Mouse (Mus musculus) gastrocnemius, postnatal 14 days (tissue): Measurements from ENCODE around the gene Psmb10. TPM values are rescaled to one million over a fixed set of nuclear protein-coding genes. Genes with fewer than 3 reads are reported as not detected.

Experiments used
- DNase-seq: peaks from one replicate; pipeline ENCODE4 v3.0.0; 2021; ENCODE audit warnings: mixed read lengths
- intact Hi-C: fragments of 180-260 bp; cut with DNase I; formaldehyde crosslinking; loops from one replicate; pipeline ENCODE4 v1.15.1; 2025; ENCODE audit warnings: low total_unique reads
- total RNA-seq, 2 experiments: library from RNA; stranded (reverse); gene quantifications; 2 replicates each; pipeline ENCODE4 v1.2.3; 2021

Gene Psmb10
- total RNA-seq, 2 experiments from 2014 or later = 19.3 to 20.9 TPM

DNA sequence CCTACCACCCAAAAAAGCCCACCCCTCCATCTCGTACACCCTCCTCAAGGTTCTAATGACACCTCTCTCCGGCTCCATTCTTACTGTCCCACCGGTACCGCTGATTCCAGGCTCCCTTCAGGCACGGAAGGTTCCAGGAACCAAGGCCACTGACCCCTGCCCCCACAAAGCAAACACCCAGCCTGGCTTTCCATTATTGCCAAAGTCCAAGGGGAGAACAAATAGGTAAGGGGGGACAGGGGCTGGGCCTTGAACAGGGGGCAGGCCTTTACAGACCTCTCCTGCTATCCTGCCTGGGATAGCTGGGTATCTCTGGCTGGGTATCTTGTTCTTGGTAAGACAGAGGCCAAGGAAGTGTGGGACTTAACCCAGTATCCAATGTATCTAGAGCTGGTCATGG, 4.3 kb upstream of the Psmb10 start:
- intact Hi-C loops = no loop called here
- DNase-seq = no peak

DNA sequence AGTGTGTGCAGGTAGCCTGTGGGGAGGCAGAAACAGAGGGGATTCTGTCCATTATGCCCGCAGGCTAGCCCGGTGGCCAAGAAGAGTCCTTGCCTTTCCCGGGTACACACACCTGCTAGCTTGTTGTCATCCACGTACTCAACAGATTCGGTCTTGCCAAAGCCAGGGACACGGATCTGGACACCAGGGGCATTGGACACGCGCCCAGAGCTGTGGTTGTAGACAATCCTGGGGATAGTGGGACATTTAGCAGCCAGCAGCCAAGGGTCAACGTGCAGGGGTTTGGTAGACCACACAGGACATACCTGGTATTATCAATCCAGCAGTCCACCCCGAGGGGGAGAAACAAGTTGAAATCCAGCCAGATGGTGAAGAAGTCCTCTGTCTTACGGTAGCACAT, 3.8 kb upstream of the Psmb10 start:
- intact Hi-C loops = no loop called here
- no peak for DNase-seq

DNA sequence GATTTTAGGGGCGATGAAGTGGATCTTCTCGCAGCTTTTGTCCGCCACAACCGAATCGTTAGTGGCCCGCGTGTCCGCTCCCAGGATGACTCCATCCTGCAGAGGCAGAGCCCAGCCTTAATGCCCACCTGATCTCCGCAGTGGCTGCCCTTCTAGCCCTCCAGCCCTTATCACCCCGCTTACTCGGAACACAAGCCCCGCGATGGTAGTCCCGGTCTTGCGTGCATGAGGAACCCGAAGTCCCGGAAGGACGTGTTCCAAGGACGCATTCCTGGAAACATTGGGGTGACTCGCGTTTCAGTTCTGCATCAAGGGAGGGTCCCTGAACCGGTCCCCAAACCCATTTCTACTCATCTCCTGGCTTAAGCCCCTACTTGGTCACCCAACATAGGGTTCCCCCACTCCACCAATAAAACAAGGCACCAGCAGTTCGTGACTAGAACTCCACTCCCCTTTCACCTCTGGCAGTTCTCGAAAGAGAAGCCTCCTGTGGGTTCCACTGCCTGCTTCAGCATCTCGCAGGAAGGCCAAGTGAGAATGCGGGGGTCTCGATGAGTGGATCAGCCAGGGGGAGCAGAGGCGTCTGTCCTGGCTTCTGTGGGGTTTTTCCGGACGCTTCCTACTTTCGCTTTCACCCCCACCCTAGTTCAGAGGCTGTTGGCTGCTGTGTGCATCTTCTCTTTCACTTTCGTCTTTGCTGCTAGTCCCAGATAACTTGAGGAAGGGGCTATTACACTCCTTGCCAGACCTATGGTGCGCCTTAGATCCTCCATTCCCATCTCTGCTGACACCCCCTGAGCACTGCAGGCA, 543 bp downstream of the Psmb10 start:
- intact Hi-C loops = no loop called here
- no peak for DNase-seq

DNA sequence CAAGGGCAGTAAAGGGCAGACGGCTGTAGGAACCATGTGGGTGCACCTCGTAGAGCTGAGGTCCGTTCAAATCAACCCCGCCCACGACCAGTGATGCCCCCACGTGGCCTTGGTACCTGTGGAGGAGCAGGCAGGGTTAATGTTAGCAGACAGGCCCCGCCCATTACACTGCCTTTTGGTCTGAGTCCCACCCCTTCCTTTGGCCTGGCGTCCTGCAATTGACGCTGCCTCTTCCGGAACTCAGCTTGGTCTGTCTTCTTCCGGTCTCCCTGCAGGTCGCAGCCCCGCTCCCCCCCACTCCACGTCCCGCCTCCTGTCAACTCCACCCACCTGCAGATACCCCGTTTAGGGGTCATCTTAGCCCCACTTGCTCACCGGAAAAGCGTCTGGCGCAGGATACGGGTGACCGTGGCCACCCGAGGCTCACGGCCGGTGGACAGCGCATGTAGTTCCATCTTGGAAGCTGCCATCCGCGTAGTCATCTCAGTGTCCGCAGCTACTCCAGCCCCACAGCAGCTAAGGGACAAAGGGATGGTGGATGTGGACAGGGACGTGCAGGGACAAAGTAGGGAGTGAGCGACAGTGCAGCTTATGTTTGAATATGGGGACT, 1.3 kb downstream of the Psmb10 start:
- intact Hi-C loops = no loop called here

DNA sequence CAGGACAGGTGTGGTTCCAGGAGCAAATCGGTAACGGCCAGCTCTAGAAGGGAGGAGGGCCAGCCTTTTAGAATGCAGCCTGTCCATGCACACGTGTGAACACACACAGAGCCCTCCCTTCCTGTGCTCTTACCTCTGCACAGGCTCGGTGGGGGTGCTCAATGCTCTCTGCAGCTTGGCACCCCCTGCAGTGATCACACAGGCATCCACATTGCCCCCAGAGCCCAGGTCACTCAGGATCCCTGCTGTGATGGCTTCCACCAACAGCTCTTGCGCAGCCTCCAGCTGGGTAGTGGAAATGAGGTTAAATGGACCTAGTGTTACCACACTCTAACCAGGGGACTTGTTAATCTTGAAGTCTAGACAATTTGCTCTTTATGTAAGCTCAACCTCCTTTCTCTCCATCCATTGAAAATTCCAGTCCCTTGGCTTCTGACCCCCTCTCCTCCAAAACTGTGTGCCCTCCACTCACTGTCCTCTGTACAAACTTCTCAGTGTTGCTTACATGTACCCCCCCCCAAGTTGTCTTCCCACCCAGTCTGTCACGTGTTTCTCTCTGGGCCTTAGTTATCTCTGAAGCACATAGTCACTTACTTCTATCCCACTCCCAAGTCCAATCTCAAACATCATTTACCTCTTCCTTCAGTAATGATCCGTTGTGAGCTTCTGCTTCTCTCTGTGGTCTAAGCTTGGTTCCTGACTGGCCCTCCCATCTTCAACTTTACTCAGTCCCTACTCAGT, 2.2 kb downstream of the Psmb10 start:
- intact Hi-C loops = no loop called here
- no peak for DNase-seq

More for the DNA sequence above, 1.3 kb downstream of the Psmb10 start:
- DNase-seq = peak; percentile 89

DNA sequence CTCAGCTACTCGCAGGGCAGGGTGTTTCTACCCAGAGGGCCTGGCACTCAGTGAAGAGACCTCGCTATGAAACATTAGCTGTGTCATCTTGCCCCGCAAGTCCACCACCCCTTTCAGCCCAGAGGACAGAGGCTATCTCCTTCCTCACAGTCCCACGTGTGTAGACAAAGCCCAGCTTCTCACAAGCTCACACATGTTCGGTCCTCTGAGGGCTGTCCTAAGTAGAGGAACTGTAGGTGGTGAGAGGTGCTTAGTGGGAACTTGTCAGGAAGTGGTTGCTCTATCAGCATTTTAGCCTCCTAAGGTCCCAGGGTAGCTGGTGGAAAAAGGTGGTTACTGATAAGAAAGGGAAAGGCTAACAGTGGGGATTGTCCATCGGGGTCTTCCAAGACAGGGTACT, 3.1 kb downstream of the Psmb10 start:
- intact Hi-C loops = no loop called here

DNA sequence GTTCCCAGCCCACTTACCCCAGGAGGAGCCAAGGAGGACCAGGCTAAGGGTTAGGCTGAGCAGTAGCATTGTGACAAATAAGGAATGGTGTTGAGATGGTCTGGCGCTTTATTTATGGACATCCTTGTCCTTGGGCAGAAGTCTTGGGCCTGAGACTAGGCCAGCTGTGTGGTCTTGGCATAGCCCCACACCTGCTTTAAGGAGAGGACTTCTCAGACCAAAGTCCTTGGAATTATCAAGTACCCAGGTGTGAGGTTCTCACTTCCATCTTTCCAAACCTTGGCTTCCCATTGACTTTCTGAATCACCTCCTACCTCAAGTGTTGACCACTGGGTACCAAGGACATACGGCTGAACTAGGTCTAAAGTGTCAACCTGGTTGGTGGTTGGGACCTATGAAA, 4.5 kb downstream of the Psmb10 start, which contains the start of gene Ctrl:
TSS of gene Ctrl (minus strand) at position 101 of the 400 bp plus-strand sequence.
- intact Hi-C loops = loop anchor here (5.0 kb wide), 1 partner anchor 96 kb away; no protein-coding TSS in a partner anchor
- no peak for DNase-seq

More for the DNA sequence above, 3.1 kb downstream of the Psmb10 start:
- no peak for DNase-seq

DNA sequence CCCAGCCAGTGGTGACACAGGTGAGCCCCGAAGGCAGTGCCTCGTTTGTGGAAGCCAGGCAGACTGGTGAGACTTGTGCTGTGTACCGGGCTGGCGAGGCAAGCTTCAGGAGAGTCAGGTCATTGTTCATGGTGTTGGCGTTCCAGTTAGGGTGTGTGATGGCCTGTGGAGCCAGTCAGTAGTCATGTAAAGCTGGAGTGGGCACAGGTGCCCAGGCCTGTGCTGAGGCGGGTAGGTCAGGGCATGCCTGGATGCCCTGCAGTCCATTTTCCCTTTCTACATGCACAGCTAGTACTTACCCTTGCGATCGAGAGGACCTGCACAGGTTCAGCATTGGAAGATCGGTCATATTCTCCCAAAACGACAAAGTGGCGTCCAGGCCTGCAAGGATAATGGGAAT, 5.7 kb downstream of the Psmb10 start:
- intact Hi-C loops = loop anchor here (5.0 kb wide), 1 partner anchor 95 kb away; no protein-coding TSS in a partner anchor

DNA sequence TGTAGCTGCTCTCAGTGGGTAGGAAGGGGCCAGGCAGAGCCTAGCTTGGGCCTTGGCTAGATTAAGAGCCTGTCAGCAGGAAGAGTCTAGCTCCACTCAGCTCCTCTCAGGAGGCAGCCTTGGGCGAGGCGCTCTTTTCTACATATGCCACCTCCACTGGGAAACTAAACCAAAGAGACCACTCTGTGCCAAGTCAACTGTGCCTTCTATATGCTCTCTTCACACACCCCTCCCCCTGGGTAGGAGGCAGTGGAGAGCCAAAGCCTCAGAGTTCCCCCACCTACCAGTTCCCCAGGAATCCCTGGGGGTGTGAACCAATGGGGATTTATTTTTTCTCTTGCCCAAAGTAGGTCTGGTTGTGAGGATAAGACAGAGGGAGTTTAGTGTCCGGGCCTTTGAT, 7.0 kb downstream of the Psmb10 start:
- intact Hi-C loops = loop anchor here (5.0 kb wide), 1 partner anchor 94 kb away; no protein-coding TSS in a partner anchor
- no peak for DNase-seq

More for the DNA sequence above, 5.7 kb downstream of the Psmb10 start:
- DNase-seq = no peak

DNA sequence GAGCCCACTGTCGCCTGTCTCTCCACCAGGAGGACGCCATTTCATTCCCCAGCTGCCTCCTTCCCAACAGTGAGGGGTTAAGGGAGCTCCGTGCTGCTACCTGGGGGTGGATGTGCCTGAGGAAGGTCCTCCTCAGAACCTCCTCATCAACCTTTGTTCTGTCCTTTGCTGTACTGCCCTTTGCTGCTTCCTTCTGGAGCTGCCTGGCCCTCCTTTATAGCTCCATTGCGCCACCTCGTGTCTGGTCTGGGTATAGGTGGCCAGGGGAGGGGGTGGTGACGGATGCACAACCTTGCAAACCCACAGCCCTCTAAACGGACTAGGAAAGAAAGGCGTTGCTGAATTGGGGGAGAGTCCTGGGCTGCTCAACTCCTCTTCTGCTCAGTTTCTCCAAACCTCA, 7.6 kb downstream of the Psmb10 start:
- intact Hi-C loops = loop anchor here (5.0 kb wide), 1 partner anchor 93 kb away; no protein-coding TSS in a partner anchor
- DNase-seq = peak; percentile 84

DNA sequence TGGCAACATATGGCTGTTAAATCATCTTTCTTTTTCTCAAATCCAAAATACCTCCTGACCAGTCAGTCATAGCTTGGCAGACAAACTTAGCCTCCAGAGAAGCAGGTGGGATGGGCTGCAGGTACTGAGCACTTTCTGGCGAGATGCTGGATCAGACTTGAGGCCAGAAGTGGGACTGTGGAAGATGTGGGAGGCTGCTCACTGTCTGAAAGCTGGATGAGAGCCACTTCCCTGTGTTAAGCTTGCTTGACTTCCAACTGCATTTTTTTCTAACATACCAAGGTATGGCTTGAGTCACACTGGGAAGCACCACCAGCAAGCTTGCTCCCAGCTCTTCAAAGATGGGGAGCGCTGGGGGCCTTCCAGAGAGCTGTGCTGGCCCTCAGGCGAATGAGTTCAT, 13.1 kb downstream of the Psmb10 start:
- intact Hi-C loops = loop anchor here (5.0 kb wide), 1 partner anchor 213 kb away; no protein-coding TSS in a partner anchor
- no peak for DNase-seq

DNA sequence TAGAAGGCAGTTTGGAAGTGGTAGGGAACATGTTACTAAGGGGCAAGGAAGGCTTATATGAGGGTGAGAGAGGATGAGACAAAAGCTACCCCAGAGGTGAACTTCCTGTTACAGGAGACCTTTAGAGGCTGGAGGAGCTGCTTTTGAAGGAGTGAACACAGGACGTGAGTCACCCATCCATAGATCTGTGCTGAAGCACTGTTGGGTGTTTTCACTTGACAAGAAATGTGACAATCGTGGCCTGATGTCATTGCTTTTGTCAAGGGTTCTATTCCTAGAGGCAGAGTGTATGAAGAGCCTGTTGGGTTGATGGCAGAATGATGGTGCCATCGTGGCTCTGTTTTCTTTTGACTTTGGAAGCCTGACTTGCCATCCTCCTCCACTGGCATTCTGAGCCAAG, 18.9 kb downstream of the Psmb10 start:
- DNase-seq = no peak
- intact Hi-C loops = no loop called here

DNA sequence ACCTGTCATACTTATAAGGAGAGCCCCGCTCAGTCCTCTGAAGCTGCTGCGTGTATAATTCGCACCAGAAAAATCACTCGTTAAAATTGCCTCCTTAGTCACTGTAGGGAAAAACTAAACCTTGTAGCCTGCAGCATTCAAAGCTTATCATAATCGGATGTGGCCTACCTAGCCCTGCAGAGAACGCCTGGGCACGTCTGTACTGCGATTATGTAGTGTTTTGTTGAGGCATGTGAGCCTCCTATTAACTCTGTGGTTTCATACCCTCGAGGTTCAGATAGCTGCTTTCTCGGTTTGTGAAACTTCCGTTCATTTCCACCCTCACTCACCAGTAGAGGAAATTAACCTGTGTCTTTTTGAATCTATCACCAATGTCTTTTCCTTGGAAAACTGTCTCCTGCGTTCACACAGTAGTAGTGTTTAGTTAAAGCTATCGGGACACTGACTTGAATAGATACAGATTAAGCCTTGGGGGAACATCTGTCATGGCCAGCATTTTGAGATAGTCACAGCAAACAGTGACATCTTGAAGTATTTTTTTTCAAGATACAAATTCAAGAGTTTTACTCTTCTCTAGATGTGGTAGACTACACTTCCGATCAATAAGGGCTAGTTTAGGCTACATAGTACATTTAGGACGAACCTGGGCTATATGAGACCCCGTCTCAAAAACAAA, 37.2 kb downstream of the Psmb10 start:
- no peak for DNase-seq
- intact Hi-C loops = no loop called here

DNA sequence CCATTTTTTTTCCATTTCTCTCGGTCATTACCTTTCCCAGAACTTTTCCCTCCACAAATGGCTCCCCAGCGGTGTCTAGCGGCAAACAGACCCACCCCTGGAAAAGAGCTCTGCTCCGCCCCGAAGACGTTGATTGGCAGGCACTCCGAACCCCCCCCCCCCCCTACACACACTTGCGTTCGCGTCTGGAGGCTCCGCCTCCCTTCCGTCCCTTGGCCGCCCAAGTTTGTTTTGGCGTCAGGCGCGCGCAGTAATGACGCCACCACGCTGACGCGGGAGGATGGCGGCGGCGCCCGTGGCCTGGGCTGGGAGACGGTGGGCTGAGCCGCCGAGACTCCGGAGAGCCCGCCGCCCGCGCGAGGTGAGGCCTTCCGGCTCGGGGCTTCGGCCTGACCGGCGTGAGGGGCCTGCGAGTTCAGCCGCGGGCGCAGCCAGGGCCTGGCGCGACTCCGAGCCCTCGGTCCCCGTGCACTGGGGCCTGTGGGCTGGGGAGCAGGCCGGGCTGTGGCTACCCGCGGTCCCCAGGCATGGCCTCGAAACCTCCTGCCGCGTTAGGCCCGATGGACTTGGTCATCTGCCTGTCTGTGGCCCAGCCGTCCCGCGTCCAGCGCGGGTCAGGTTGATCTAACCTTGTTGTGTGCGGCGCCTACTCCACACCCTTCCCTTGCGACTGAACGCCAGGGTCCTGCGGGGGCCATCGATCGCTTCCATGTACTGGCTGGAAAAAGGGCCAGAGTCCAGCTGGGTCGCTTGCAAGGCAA, 37.9 kb downstream of the Psmb10 start, which contains the start of gene Pskh1:
TSS of gene Pskh1 (plus strand) at position 262 of the 761 bp plus-strand sequence.
- intact Hi-C loops = no loop called here
- DNase-seq = peak; percentile 91

DNA sequence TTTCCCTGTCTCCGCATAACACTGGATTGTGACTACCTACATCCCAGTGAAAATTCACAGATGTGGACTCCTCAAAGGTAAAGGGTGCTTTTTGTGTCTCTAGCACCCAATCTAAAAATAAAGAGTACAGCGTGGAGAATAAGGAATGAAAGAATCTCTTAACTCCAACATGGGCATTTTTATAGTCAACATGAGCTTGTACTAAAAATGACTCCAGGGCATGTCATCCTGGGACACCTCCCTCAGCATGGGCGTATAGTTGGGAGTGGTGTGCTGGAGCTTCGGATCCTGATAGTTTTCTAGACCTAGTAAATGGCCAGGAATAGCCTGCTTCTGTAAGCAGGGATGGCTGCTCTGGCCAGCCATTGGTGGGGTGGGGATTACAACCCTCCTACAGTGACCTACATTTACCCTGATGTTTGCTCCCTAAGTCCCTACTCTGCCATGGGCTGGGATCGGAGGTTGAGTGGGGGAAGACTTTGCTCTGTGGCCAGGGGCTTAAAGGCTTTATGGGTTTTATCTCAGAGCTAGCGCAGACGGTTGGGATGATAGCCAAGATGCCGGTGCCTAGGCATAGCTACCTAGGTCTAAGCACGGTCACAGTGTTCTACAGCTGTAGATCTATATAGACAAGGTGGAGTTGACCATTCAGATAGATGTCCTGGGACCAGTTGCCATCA, 40.3 kb downstream of the Psmb10 start:
- no peak for DNase-seq
- intact Hi-C loops = no loop called here

DNA sequence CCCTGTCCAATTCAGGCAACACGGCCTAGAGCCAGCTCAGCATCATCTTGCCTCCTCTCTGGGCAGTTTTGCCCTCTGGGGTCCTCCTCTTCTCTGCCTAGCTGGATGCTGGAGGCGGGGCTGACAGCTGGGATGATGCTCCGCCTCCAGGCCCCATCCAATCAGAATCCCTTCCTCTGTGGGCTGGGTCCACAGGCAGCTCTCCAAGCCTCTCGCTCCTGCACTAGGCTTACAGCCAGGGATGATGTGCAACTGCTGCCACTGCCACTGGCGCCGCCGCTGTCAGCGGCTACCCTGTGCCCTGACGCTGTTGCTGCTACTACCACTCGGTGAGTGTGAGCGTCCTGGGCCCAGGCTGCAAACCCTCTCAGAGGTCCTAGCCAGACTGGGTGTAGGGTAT, 44.9 kb downstream of the Psmb10 start, which contains the start of gene Nrn1l:
TSS of gene Nrn1l (plus strand) at position 229 of the 400 bp plus-strand sequence.
- peak; percentile 86 for DNase-seq
- intact Hi-C loops = no loop called here

DNA sequence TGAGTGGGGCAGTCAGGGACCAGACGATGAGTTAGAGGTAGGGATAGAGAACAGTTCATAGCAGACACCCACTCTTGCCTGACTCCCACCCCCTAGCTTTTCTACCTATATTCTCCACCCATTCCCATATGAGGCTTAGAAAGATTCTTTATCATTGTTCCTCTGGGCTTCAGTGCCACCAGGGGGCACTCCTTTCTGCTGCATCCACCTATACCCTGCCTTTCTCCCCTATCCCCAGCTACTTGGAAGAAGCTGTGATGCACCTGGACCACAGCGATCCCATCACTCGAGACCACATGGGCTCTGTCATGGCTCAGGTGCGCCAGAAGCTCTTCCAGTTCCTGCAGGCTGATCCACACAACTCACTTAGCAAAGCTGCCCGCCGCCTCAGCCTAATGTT, 45.8 kb downstream of the Psmb10 start:
- intact Hi-C loops = no loop called here
- no peak for DNase-seq

DNA sequence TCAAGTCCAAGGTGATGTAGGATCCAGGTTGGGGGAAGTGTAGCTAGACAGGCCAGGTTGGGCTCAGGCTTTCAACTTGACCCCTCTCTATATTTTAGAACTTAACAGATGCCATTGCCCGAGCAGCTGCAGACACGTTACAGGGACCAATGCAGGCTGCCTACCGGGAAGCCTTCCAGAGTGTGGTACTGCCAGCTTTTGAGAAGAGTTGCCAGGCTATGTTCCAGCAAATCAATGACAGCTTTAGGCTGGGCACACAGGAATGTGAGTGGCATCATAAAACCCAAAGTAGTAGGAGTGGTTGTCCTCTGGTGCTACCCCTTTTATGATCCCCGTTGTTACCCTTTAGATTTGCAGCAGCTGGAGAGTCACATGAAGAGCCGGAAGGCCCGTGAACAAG, 47.4 kb downstream of the Psmb10 start:
- DNase-seq = peak; percentile 59
- intact Hi-C loops = no loop called here
